Mouse (Mus musculus) testis, adult 2 months (tissue): ENCODE results near the gene Naga. TPM values are rescaled to one million over a fixed set of nuclear protein-coding genes. Genes with fewer than 3 reads are reported as not detected.

Experiments
- H3K27ac ChIP-seq: fragments of 200-500 bp; 2 replicates; pipeline ENCODE4 v1.5.1; 2012; ENCODE audit warnings: low read depth, low read length; ENCODE audit not compliant: control insufficient read depth, insufficient read depth
- H3K27me3 ChIP-seq: fragments of 200-500 bp; 2 replicates; pipeline ENCODE4 v1.6.1; 2012; ENCODE audit warnings: mild to moderate bottlenecking, low read length, moderate library complexity; ENCODE audit not compliant: control insufficient read depth, insufficient read depth
- H3K36me3 ChIP-seq: fragments of 200-500 bp; 2 replicates; pipeline ENCODE4 v1.6.1; 2012; ENCODE audit warnings: mild to moderate bottlenecking, low read length; ENCODE audit not compliant: control insufficient read depth, insufficient read depth
- H3K4me1 ChIP-seq: fragments of 200-500 bp; 2 replicates; pipeline ENCODE4 v1.6.1; 2012; ENCODE audit warnings: low read length; ENCODE audit not compliant: control insufficient read depth, insufficient read depth
- H3K4me3 ChIP-seq: fragments of 200-500 bp; 2 replicates; pipeline ENCODE4 v1.5.1; 2012; ENCODE audit warnings: low read depth, mild to moderate bottlenecking, low read length, moderate library complexity, mixed read lengths; ENCODE audit not compliant: control insufficient read depth
- CTCF ChIP-seq: fragments of 200-500 bp; IDR thresholded peaks from 2 replicates; pipeline ENCODE4 v1.5.1; 2012; ENCODE audit warnings: low read depth, mild to moderate bottlenecking, inconsistent platforms, low read length, moderate library complexity; ENCODE audit not compliant: control insufficient read depth, insufficient read depth, insufficient replicate concordance
- POLR2A ChIP-seq: fragments of 200-500 bp; IDR thresholded peaks from 2 replicates; pipeline ENCODE4 v1.6.1; 2012; ENCODE audit warnings: low read depth, mild to moderate bottlenecking, inconsistent platforms, low read length, moderate library complexity; ENCODE audit not compliant: control insufficient read depth
- polyA plus RNA-seq: library from polyadenylated mRNA; depleted of rRNA; stranded (reverse); fragments of >200 nt; gene quantifications from 2 replicates; pipeline ENCODE4 v1.2.3, GENCODE M21; 2012

Naga gene
- polyA plus RNA-seq, 1 experiment: 48.9 TPM

GRCm38 (mm10) chr15:82341675-82342542, 3.2 kb upstream of the Naga start:
- peaks cover 42% of the 10 kb centered on the region for H3K4me1 ChIP-seq
- peaks cover 9% of the 10 kb centered on the region for H3K27me3 ChIP-seq
- H3K36me3 ChIP-seq: no peaks in the 10 kb centered on the region
- TF ChIP-seq CTCF (no peak), POLR2A (no peak)
- no peak overlapping the region for H3K27ac ChIP-seq
- peak overlapping the region; percentile 94 for H3K4me3 ChIP-seq

DNA sequence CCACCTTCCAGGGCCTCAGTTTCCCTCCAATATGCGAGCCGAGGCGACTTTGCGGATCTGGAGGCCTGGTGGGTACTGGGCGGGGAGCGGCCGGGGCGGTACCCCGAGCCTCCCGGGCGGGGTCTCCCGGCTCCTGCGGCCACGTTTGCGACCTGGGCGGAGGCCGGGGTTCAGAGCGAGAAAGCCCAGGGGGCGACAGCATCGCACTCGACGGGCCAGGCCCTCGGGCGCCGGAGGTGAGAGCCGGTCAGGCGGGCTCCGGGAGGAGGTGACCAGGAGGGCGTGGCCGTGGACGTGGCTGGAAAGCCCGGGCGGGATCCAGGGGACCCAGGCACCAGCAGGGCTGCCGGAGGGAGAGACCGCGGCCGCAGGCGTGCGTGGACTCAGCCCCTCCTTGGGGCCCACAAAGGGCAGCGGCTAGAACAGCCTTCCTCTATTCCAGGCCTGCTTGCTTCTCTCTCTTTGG, 2.3 kb upstream of the Naga start:
- Histone ChIP-seq H3K4me1 (peaks cover 44% of the 10 kb centered on the region), H3K36me3 (no peaks in the 10 kb centered on the region), H3K27ac (no peak overlapping the region; the same call in 1 of the 2 replicates), H3K27me3 (peaks cover 9% of the 10 kb centered on the region), H3K4me3 (peak overlapping the region; percentile 94)
- TF ChIP-seq POLR2A (no peak), CTCF (no peak)

GRCm38 (mm10) chr15:82340414-82341035, 1.8 kb upstream of the Naga start:
- Histone ChIP-seq H3K36me3 (no peaks in the 10 kb centered on the region), H3K4me3 (peak overlapping the region; percentile 94), H3K4me1 (peaks cover 44% of the 10 kb centered on the region), H3K27me3 (peaks cover 9% of the 10 kb centered on the region), H3K27ac (no peak overlapping the region)
- TF ChIP-seq POLR2A: no peak
- no peak for TF ChIP-seq CTCF

DNA sequence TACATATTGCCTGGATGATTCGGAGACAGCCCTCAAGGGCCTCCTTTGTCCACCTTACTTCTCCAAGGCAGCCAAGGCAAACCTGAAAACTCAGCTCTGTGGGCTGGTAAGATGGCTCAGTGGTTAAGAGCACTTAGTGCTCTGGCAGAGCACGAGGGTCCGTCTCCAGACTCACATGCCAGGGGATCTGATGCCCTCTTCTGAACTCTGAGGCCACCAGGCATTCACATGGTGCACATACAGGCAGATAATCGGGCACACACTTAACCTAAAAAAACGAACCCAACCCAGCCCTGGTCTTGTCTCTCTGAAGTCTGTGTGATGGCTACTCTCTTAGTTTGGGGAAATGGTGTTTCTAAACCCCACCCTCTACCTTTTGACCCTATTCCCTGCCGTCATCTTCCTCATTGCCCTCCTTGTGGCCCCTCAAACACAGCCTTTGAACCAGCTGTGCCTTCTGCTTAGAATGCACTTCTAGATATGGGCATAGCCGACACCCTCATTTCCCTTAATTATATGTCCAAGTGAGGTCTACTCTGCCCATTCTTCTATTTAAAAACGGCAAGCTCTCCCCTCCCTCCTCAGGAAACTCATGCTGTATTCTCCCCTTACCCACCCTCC, 1.0 kb upstream of the Naga start:
- H3K27me3 ChIP-seq: peaks cover 9% of the 10 kb centered on the region
- TF ChIP-seq POLR2A (no peak), CTCF (no peak)
- H3K36me3 ChIP-seq: no peaks in the 10 kb centered on the region
- no peak overlapping the region for H3K27ac ChIP-seq
- peak overlapping the region; percentile 94 for H3K4me3 ChIP-seq
- H3K4me1 ChIP-seq: peaks cover 41% of the 10 kb centered on the region

DNA sequence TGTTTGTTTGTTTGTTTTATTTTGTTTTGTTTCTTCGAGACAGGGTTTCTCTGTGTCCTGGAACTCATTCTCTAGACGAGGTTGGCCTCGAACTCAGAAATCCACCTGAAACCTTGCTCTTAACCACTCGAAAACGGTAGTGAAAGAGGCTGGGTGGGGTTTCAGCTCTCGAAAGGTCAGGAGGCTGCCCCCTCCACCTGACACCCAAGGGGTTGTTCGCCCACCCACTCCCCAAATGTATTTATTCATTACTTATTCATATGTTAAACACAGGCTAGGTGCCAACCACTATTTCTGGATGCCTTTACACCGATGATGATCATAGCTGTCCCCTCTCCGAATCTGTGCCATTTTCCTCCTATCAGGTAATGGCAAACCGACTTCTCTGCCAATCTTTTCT, 425 bp upstream of the Naga start:
- TF ChIP-seq CTCF: no peak
- no peak for TF ChIP-seq POLR2A
- no peak overlapping the region for H3K27ac ChIP-seq
- no peaks in the 10 kb centered on the region for H3K36me3 ChIP-seq
- H3K4me3 ChIP-seq: peak overlapping the region; percentile 94
- peaks cover 9% of the 10 kb centered on the region for H3K27me3 ChIP-seq
- peaks cover 39% of the 10 kb centered on the region for H3K4me1 ChIP-seq

- TF ChIP-seq CTCF (no peak), POLR2A (no peak)
- Histone ChIP-seq H3K27me3 (peaks cover 9% of the 10 kb centered on the region), H3K4me3 (peak overlapping the region; percentile 94), H3K27ac (peak overlapping the region; percentile 83), H3K4me1 (peaks cover 34% of the 10 kb centered on the region), H3K36me3 (no peaks in the 10 kb centered on the region)
Measured at GRCm38 (mm10) chr15:82337875-82338274, 850 bp downstream of the Naga start.

DNA sequence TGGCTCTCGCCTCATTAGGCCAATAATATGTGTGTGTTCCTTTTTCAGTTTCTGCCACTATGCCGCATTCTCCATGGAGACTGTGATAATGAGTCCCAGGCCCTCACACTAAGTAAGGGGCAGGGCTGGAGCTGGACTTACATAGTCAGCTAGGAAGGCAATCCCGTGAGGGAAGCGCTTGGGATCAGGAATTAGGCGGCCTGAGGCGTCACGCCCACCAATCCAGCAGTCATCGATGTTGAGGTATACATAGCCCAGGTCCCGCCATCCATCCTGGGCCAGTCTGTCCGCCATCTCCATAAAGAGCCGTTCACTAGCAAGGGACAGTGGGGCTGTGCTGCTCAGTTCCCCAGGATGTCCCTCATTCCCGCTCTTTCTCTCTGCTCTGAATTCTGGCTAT, 2.1 kb downstream of the Naga start:
- Histone ChIP-seq H3K4me3 (peak overlapping the region; percentile 30), H3K27ac (no peak overlapping the region), H3K27me3 (peaks cover 9% of the 10 kb centered on the region), H3K36me3 (no peaks in the 10 kb centered on the region), H3K4me1 (peaks cover 29% of the 10 kb centered on the region)
- TF ChIP-seq POLR2A: no peak
- TF ChIP-seq CTCF: no peak
